In the genomic region with DNA sequence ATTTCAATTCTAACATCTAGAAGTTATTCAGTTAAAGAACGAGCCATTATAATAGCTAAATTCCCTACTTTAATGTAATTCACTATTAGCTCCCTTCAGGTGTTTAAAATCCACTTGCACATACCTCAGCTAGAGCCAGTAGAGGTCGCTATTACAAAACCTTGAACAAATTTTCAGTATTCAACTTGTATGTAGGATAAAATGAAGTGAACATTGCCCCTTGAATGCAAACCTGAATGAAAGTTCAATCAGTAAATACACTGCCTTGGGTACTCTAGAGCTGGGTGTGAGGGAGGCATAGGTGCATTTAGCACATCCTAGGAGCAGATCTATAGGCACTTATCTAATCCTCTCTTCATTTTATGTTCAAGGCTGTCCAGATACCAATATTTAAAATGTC, we compare ENCODE assay signal across 9 mouse cellular contexts. TPM values are rescaled to one million over a fixed set of nuclear protein-coding genes. Genes with fewer than 3 reads are reported as not detected.
DNase-seq lines count a peak whose midpoint lies in the region; ATAC-seq and TF ChIP-seq lines count a peak whose summit lies in the region.
"Had no signal": no experiment of that assay in that cellular context is flagged by ENCODE, and none has a peak within 500 bp of the region (broad histone marks: within the 10 kb centered on the region; RNA-seq: fewer than 3 reads in every experiment).

No protein-coding gene starts in this region.

- no peaks in the 10 kb centered on the region for H3K27me3 ChIP-seq in intestine, embryonic 15.5 days (replicated peaks)
- H3K27me3 ChIP-seq: megakaryocyte, embryonic 14.5 days had no signal

- 36% methylated on average over 2 of the region's 2 CpGs for WGBS in intestine, embryonic 15.5 days

- peak; percentile 84 for TF ChIP-seq CTCF in left cerebral cortex, adult 2 months (IDR thresholded peaks at IDR 0.05)

- H3K36me3 ChIP-seq in intestine, embryonic 15.5 days, result no peaks in the 10 kb centered on the region

- peak; percentile 71 for ATAC-seq in activated CD4-positive, CD25-positive, alpha-beta regulatory T cell, adult 4 months
- ATAC-seq in intestine, embryonic 15.5 days, result peak; percentile 55

- DNase-seq in cerebellum, adult 8-10 months, result peak; percentile 38
- no peak for DNase-seq in cerebellum, adult 9-11 months
- no peak for DNase-seq in left cerebral cortex, adult 2 months (ENCODE audit: extremely low spot score in 1 of 2, low spot score in 2 of 2)
- DNase-seq in left cerebral cortex, adult 8-10 months (ENCODE audit: low spot score in 2 of 2), result no peak
- DNase-seq in skeletal muscle tissue, adult 2 months (ENCODE audit: low read depth, low spot score), result peak; percentile 32
- DNase-seq in adrenal gland, postnatal 25 days, result no peak

- no peaks in the 10 kb centered on the region for H3K9me3 ChIP-seq in intestine, embryonic 15.5 days
- H3K9me3 ChIP-seq: megakaryocyte, embryonic 14.5 days had no signal

- no peak overlapping the region for H3K27ac ChIP-seq in left cerebral cortex, adult 2 months
- H3K27ac ChIP-seq in intestine, embryonic 15.5 days, result no peak overlapping the region

- H3K9ac ChIP-seq in intestine, embryonic 15.5 days, result no peak overlapping the region

- H3K4me2 ChIP-seq in intestine, embryonic 15.5 days (replicated peaks), result no peak overlapping the region

- H3K4me3 ChIP-seq in left cerebral cortex, adult 2 months, result no peak overlapping the region
- H3K4me3 ChIP-seq in intestine, embryonic 15.5 days (replicated peaks), result no peak overlapping the region
- H3K4me3 ChIP-seq: megakaryocyte, embryonic 14.5 days had no signal

- intact Hi-C loops in left cerebral cortex, adult 2 months (cut with DNase I), result loop anchor here (1.0 to 2.0 kb wide), 2 partner anchors 97 to 105 kb away; no protein-coding TSS in a partner anchor

- no peaks in the 10 kb centered on the region for H3K4me1 ChIP-seq in intestine, embryonic 15.5 days (replicated peaks)

RNA-seq across cellular contexts. Expression of gene Sos1, which starts 24.6 kb away (rescaled TPM):
- total RNA-seq in left cerebral cortex, adult 2 months (2021), result 10 to 100 TPM; 33.0 to 36.6 TPM
- total RNA-seq in left cerebral cortex, adult 8-10 months (2022), result 10 to 100 TPM; 31.8 to 35.6 (median 33.5) TPM
- 1 to 10 TPM; 4.7 to 5.4 TPM for polyA plus RNA-seq in activated CD4-positive, CD25-positive, alpha-beta regulatory T cell, adult 4 months (2017; shearing (Covaris generic))
- polyA plus RNA-seq in intestine, embryonic 15.5 days (2015; fragmentation: Nextera tagmentation; extraction: Ambion mirVana), result 4.7 and 4.9 TPM in 2 replicates
- 30.3 and 30.9 TPM in 2 replicates for total RNA-seq in adrenal gland, postnatal 25 days (2021)

Comparison
In these comparisons a context has a peak if more than half of its experiments do, and no peak if none do; other contexts are left out.
1. DNase-seq: peak in cerebellum, adult 8-10 months (single experiment) and skeletal muscle tissue, adult 2 months (single experiment); none in cerebellum, adult 9-11 months (single experiment), left cerebral cortex, adult 2 months (0 of 2), left cerebral cortex, adult 8-10 months (0 of 2) and adrenal gland, postnatal 25 days (single experiment).